Mouse (Mus musculus): ENCODE measurements around the gene Slc11a2. TPM values are rescaled to one million over a fixed set of nuclear protein-coding genes. Genes with fewer than 3 reads are reported as not detected.
"Not testable (repeated sequence)": the region's sequence is repeated elsewhere in the genome, so short reads cannot be mapped to it uniquely, and the experiment has no call there.

The Slc11a2 gene
- polyA plus RNA-seq, 1 experiment from 2014 or later, result 14.9 TPM

DNA sequence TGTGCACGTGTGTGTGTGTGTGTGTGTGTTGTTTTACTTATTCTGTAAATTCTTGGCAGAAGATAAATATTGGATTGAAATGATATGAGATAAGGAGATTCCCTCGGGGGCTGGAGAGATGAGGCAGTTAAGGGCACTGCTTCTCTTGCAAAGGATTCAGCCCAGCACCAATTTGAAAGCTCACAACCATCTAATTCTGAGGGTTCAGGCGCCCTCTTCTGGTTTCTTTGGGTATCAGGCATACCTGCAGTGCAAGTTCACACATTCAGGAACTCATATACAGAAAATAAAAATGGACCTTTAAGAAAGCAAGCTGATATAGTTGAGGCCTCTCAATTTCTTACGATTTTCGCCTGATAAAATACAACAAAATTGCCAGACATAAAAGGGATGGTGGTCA lies 49.8 kb downstream of the Slc11a2 start:
- H3K4me2 ChIP-seq, result no peak overlapping the region
- ATAC-seq (replicated peaks; ENCODE audit: insufficient number of reproducible peaks, low FRiP score, low TSS enrichment), result no peak
- WGBS (ENCODE audit: insufficient replicate concordance), result 28% methylated on average over 5 of the region's 5 CpGs
- no peaks in the 10 kb centered on the region for H3K9me3 ChIP-seq (replicated peaks; ENCODE audit: control insufficient read depth, low read length)
- H3K4me1 ChIP-seq (ENCODE audit: control insufficient read depth, insufficient read depth, low read length), result no peaks in the 10 kb centered on the region
- H3K27me3 ChIP-seq (ENCODE audit: control insufficient read depth, insufficient read depth, low read length), result no peaks in the 10 kb centered on the region
- no peak overlapping the region for H3K27ac ChIP-seq (ENCODE audit: low read depth, low read length)
- H3K4me3 ChIP-seq (ENCODE audit: low read depth, low read length), result no peak overlapping the region
- H3K9ac ChIP-seq (ENCODE audit: low read depth, low read length), result no peak overlapping the region
- no peaks in the 10 kb centered on the region for H3K36me3 ChIP-seq (ENCODE audit: control insufficient read depth, insufficient read depth, low read length)

DNA sequence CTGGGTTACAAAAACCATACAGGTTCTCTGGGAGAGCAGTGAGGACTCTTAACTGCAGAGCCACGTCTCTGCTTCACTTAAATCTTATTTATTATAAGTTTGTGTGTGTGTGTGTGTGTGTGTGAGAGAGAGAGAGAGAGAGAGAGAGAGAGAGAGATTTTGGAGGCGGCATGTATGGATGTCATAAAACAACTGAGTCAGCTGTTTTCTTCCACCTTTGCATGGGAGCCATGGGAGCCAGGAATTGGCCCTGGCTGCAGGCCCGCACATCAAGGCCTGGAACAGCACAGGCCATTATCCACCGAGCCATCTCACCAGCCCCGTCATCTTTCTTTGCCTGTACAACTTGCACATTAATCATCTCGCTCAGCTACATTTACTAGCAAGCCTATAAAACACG lies 57.8 kb downstream of the Slc11a2 start:
- no peak overlapping the region for H3K4me3 ChIP-seq (ENCODE audit: low read depth, low read length)

DNA sequence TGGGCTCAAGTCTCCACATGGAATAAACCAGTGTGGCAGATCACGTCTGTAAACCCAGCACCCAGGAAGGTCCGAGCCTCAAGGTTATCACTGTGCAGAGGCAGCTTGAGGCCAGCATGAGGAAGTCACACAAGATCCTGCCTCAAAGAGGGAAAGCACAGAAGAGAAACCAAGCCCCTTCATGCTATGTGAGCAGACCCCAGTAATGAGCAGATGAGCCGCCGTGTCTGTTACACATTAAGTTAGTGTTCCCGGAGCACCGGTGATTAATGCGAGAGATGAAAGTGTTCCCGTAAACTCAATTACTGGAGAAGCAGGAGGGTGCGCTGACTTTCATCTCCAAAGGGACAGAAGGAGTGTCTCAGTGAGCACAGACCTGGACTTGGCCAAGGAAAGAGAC lies 58.9 kb downstream of the Slc11a2 start:
- ATAC-seq (replicated peaks; ENCODE audit: insufficient number of reproducible peaks, low FRiP score, low TSS enrichment); H3K4me3 ChIP-seq (ENCODE audit: low read depth, low read length): not testable (repeated sequence)

More for the DNA sequence above, 57.8 kb downstream of the Slc11a2 start:
- Histone ChIP-seq H3K4me1 (ENCODE audit: control insufficient read depth, insufficient read depth, low read length) (no peaks in the 10 kb centered on the region), H3K9ac (ENCODE audit: low read depth, low read length) (no peak overlapping the region), H3K4me2 (no peak overlapping the region), H3K9me3 (replicated peaks; ENCODE audit: control insufficient read depth, low read length) (no peaks in the 10 kb centered on the region), H3K27me3 (ENCODE audit: control insufficient read depth, insufficient read depth, low read length) (no peaks in the 10 kb centered on the region), H3K27ac (ENCODE audit: low read depth, low read length) (no peak overlapping the region), H3K36me3 (ENCODE audit: control insufficient read depth, insufficient read depth, low read length) (no peaks in the 10 kb centered on the region)
- no peak for ATAC-seq (replicated peaks; ENCODE audit: insufficient number of reproducible peaks, low FRiP score, low TSS enrichment)
- WGBS (ENCODE audit: insufficient replicate concordance), result 82% methylated on average over 7 of the region's 7 CpGs

DNA sequence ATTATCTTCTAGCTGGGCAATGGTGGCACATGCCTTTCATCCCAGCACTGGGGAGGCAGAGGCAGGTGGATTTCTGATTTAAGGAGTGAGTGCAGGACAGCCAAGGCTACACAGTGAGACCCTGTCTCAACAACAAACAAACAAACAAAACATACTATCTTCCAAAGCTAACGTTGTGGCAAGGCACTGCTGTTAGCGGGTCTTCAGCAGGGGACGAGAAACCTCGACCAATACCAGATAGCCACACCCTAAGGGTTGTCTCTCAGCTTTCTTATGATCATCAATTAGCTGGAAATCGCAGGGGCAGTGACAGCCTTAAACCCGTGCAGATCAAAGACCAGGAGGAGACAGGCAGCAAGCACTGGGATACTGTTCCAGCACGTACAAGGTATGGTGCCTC lies 60.6 kb downstream of the Slc11a2 start, which contains the start of gene Higd1c:
Gene Higd1c, plus strand, starts transcription at position 301 of the 400 bp plus-strand sequence.
- Histone ChIP-seq H3K36me3 (ENCODE audit: control insufficient read depth, insufficient read depth, low read length) (no peaks in the 10 kb centered on the region), H3K27ac (ENCODE audit: low read depth, low read length) (no peak within 1 kb of the TSS), H3K4me1 (ENCODE audit: control insufficient read depth, insufficient read depth, low read length) (no peaks in the 10 kb centered on the region), H3K4me2 (no peak within 1 kb of the TSS), H3K9ac (ENCODE audit: low read depth, low read length) (no peak within 1 kb of the TSS), H3K9me3 (replicated peaks; ENCODE audit: control insufficient read depth, low read length) (no peaks in the 10 kb centered on the region), H3K27me3 (ENCODE audit: control insufficient read depth, insufficient read depth, low read length) (no peaks in the 10 kb centered on the region), H3K4me3 (ENCODE audit: low read depth, low read length) (no peak within 1 kb of the TSS)
- WGBS (ENCODE audit: insufficient replicate concordance), result 58% methylated on average over 7 of the region's 7 CpGs
- ATAC-seq (replicated peaks; ENCODE audit: insufficient number of reproducible peaks, low FRiP score, low TSS enrichment), result no peak

More for the DNA sequence above, 58.9 kb downstream of the Slc11a2 start:
- not testable (repeated sequence) for H3K9me3 ChIP-seq (replicated peaks; ENCODE audit: control insufficient read depth, low read length); H3K4me2 ChIP-seq; H3K4me1 ChIP-seq (ENCODE audit: control insufficient read depth, insufficient read depth, low read length); H3K27ac ChIP-seq (ENCODE audit: low read depth, low read length); H3K27me3 ChIP-seq (ENCODE audit: control insufficient read depth, insufficient read depth, low read length); H3K36me3 ChIP-seq (ENCODE audit: control insufficient read depth, insufficient read depth, low read length); H3K9ac ChIP-seq (ENCODE audit: low read depth, low read length)
- 80% methylated on average over 8 of the region's 9 CpGs for WGBS (ENCODE audit: insufficient replicate concordance)

DNA sequence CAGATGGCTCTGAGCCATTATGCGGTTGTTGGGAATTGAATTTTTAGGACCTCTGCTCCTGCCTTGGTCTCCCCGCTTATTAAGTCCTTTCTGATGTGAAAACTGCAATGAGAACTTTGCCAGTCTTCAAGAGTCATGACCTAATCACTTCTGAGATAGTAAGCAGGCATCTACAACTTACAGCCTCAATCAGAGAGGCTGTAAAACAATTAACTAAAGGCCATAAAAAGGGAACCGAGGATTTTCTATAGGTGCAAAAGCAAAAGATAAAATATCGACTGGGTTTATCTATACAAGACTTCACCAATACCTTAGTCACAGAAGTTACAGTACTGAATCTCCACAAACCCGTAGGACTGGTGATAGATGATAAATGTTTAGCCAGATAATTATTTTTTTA lies 69.0 kb downstream of the Slc11a2 start:
- Histone ChIP-seq H3K27ac (ENCODE audit: low read depth, low read length) (no peak overlapping the region), H3K9ac (ENCODE audit: low read depth, low read length) (no peak overlapping the region), H3K36me3 (ENCODE audit: control insufficient read depth, insufficient read depth, low read length) (no peaks in the 10 kb centered on the region), H3K9me3 (replicated peaks; ENCODE audit: control insufficient read depth, low read length) (no peaks in the 10 kb centered on the region), H3K4me2 (no peak overlapping the region), H3K27me3 (ENCODE audit: control insufficient read depth, insufficient read depth, low read length) (no peaks in the 10 kb centered on the region), H3K4me1 (ENCODE audit: control insufficient read depth, insufficient read depth, low read length) (peaks cover 9% of the 10 kb centered on the region; the same call in 1 of the 2 replicates), H3K4me3 (ENCODE audit: low read depth, low read length) (no peak overlapping the region)
- 80% methylated on average over 5 of the region's 5 CpGs for WGBS (ENCODE audit: insufficient replicate concordance)
- no peak for ATAC-seq (replicated peaks; ENCODE audit: insufficient number of reproducible peaks, low FRiP score, low TSS enrichment)

DNA sequence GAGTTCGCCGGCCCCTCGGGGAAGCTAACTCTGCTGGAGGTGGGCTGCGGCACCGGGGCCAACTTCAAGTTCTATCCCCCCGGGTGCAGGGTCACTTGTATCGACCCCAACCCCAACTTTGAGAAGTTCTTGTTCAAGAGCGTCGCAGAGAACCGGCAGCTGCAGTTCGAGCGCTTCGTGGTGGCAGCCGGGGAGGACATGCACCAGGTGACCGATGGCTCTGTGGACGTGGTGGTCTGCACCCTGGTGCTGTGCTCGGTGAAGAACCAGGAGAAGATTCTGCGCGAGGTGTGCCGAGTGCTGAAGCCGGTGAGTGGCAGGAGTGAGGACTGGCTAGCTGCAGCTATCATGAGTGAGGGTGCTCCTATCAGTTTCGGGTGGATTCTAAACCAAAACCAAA lies 71.5 kb downstream of the Slc11a2 start:
- not testable (repeated sequence) for H3K9ac ChIP-seq (ENCODE audit: low read depth, low read length); H3K4me3 ChIP-seq (ENCODE audit: low read depth, low read length); H3K9me3 ChIP-seq (replicated peaks; ENCODE audit: control insufficient read depth, low read length); H3K27ac ChIP-seq (ENCODE audit: low read depth, low read length); ATAC-seq (replicated peaks; ENCODE audit: insufficient number of reproducible peaks, low FRiP score, low TSS enrichment); H3K36me3 ChIP-seq (ENCODE audit: control insufficient read depth, insufficient read depth, low read length); H3K27me3 ChIP-seq (ENCODE audit: control insufficient read depth, insufficient read depth, low read length); H3K4me2 ChIP-seq
- 80% methylated on average over 11 of the region's 22 CpGs for WGBS (ENCODE audit: insufficient replicate concordance)
- peaks cover 14% of the 10 kb centered on the region; the same call in 1 of the 2 replicates for H3K4me1 ChIP-seq (ENCODE audit: control insufficient read depth, insufficient read depth, low read length)

DNA sequence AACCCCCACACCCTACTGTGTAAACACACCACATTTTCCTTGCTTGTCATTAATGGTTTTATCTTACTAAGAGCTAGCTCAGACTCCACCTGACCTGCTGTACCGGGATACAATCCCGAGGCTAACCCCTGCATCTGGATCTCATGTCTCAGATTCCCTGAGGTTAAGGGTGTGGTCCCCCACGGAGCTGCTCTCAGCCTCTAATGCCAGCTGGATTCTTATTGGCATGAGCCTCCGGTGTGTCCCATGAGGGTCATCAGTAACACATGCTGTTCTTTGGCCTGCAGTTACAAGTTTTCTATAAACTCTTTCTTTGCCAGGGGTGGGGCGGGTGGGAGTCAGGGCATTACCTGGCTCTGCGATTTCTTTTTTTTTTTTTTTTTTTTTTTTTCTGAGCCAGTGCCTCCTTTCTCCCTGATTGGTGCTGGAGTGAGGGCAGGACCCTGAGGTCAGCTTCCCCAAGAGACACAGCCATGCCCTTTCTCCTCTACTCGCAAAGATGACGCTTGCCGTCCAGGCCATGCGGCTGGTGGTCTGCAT lies 72.1 kb downstream of the Slc11a2 start, which contains the start of the genes Methig1 and Mettl7a2:
Gene Methig1, plus strand, starts transcription at position 439 of the 540 bp plus-strand sequence.
Gene Mettl7a2, plus strand, starts transcription at position 490 of the 540 bp plus-strand sequence.
- no peak for ATAC-seq (replicated peaks; ENCODE audit: insufficient number of reproducible peaks, low FRiP score, low TSS enrichment)
- Histone ChIP-seq H3K4me3 (ENCODE audit: low read depth, low read length) (no peak within 1 kb of the TSS), H3K4me1 (ENCODE audit: control insufficient read depth, insufficient read depth, low read length) (peaks cover 14% of the 10 kb centered on the region; the same call in 1 of the 2 replicates), H3K4me2 (no peak within 1 kb of the TSS), H3K27me3 (ENCODE audit: control insufficient read depth, insufficient read depth, low read length) (no peaks in the 10 kb centered on the region), H3K9ac (ENCODE audit: low read depth, low read length) (no peak within 1 kb of the TSS), H3K27ac (ENCODE audit: low read depth, low read length) (no peak within 1 kb of the TSS), H3K36me3 (ENCODE audit: control insufficient read depth, insufficient read depth, low read length) (no peaks in the 10 kb centered on the region), H3K9me3 (replicated peaks; ENCODE audit: control insufficient read depth, low read length) (no peaks in the 10 kb centered on the region)
- WGBS (ENCODE audit: insufficient replicate concordance), result 79% methylated on average over 10 of the region's 10 CpGs

DNA sequence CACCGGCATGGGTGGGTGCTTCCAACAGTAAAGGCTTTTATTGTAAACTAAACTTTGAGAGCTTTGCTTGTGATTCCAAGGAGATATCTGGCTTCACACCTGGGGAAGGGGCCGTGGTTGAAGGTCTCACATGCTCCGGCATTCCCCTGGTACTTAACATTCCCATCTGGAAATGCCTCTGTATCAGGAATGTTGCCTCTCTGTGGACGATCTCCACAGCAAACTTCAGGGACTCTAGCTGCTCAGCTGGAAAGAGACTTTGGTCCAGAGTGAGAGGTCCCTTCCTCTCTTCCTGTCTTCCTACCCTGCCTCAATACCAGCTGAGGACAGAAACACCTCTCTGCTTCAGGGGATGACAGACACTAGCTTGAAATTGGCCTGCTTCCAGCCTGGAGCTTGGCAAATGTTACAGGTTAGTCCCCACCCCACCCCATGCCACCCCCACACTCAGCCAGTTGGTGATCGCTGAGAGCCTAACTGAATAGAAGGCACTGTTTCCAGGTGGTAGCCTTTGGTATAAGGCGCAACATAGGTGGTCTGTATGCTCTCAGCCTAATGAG lies 73.3 kb downstream of the Slc11a2 start:
- Histone ChIP-seq H3K27ac (ENCODE audit: low read depth, low read length) (no peak overlapping the region), H3K27me3 (ENCODE audit: control insufficient read depth, insufficient read depth, low read length) (no peaks in the 10 kb centered on the region), H3K4me1 (ENCODE audit: control insufficient read depth, insufficient read depth, low read length) (peaks cover 14% of the 10 kb centered on the region; the same call in 1 of the 2 replicates), H3K9me3 (replicated peaks; ENCODE audit: control insufficient read depth, low read length) (no peaks in the 10 kb centered on the region), H3K9ac (ENCODE audit: low read depth, low read length) (no peak overlapping the region), H3K4me2 (no peak overlapping the region), H3K36me3 (ENCODE audit: control insufficient read depth, insufficient read depth, low read length) (no peaks in the 10 kb centered on the region), H3K4me3 (ENCODE audit: low read depth, low read length) (no peak overlapping the region)
- WGBS (ENCODE audit: insufficient replicate concordance), result 53% methylated on average over 6 of the region's 6 CpGs
- ATAC-seq (replicated peaks; ENCODE audit: insufficient number of reproducible peaks, low FRiP score, low TSS enrichment), result no peak

DNA sequence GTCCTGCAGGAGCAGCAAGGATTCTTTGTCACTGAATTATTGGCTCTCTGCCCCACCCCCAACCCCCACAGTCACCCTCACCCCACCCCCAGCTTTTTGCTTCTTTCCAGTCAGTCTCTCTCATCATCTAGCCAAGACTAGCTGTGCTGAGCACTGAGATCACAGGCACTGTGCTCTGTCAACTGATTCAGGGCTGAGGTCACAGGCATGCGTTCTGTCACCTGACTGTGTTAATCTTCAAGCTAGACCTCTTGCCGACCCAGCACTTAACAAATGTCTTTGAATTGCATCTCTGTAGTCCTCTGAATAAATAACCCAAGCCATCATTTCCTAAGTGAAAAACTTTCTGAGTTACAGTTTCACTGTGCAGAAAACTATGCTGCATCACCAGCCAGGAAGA lies 75.4 kb downstream of the Slc11a2 start:
- ATAC-seq (replicated peaks; ENCODE audit: insufficient number of reproducible peaks, low FRiP score, low TSS enrichment), result no peak
- H3K27ac ChIP-seq (ENCODE audit: low read depth, low read length), result no peak overlapping the region

More for the DNA sequence above, 75.4 kb downstream of the Slc11a2 start:
- no peak overlapping the region for H3K4me2 ChIP-seq
- no peak overlapping the region for H3K9ac ChIP-seq (ENCODE audit: low read depth, low read length)
- no peak overlapping the region for H3K4me3 ChIP-seq (ENCODE audit: low read depth, low read length)
- no peaks in the 10 kb centered on the region for H3K36me3 ChIP-seq (ENCODE audit: control insufficient read depth, insufficient read depth, low read length)
- WGBS (ENCODE audit: insufficient replicate concordance), result 20% methylated on average over 2 of the region's 2 CpGs
- no peaks in the 10 kb centered on the region for H3K9me3 ChIP-seq (replicated peaks; ENCODE audit: control insufficient read depth, low read length)
- H3K4me1 ChIP-seq (ENCODE audit: control insufficient read depth, insufficient read depth, low read length), result peaks cover 14% of the 10 kb centered on the region; the same call in 1 of the 2 replicates
- no peaks in the 10 kb centered on the region for H3K27me3 ChIP-seq (ENCODE audit: control insufficient read depth, insufficient read depth, low read length)

Data from heart, embryonic 11.5 days (tissue).